Mouse (Mus musculus) kidney, adult 2 months (tissue): ENCODE measurements at regions not wholly inside any gene's neighbourhood (a gene's known extent, or its start where the extent isn't known, plus 50 kb on each side); places are given as distances from the start of the nearest gene placed in this dataset.

Source experiments
- CTCF ChIP-seq: fragments of 200-500 bp; conservative IDR thresholded peaks from 2 replicates; pipeline ENCODE4 v1.5.1; 2011; ENCODE audit warnings: low read depth, mild to moderate bottlenecking, control low read depth, low read length, moderate library complexity, mixed read lengths; ENCODE audit not compliant: insufficient read depth, insufficient read length
- POLR2A ChIP-seq: fragments of 200-500 bp; IDR thresholded peaks from one replicate; pipeline ENCODE4 v1.6.1; 2011; ENCODE audit warnings: low read depth, low read length, control low read depth

DNA sequence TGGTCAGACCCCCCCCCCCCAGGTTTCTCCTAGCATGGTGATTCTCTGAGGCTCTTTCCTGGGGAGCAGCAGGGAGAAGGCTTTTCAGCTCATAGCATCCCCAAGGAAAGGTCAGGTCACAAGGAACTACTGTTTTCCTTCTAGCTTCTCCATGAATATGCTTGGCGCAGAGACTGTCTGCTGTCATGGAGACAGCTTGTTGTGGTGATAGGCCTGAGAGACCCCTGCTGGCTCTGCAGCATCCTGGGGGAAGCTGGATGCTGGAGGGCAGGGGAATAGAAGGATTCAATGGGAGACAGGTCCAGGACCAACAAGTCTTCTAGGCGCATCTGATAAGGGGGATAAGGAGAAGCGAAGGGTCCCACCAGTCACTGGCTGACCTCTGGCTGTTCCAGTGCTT, 178.1 kb downstream of the Utp6 start:
- TF ChIP-seq POLR2A (no peak), CTCF (no peak)
